Mouse (Mus musculus): ENCODE results near the gene Rpl12. TPM values are rescaled to one million over a fixed set of nuclear protein-coding genes. Genes with fewer than 3 reads are reported as not detected.

The Rpl12 gene
- 84.6 and 94.8 TPM in 2 replicates for total RNA-seq (2023)

GRCm38 (mm10) chr2:32961192-32961995 lies at the start of gene Rpl12, which contains the start of gene Lrsam1:
Gene Rpl12 (plus strand): TSS chr2:32961559.
Gene Lrsam1 (minus strand): TSS chr2:32961614.

DNA sequence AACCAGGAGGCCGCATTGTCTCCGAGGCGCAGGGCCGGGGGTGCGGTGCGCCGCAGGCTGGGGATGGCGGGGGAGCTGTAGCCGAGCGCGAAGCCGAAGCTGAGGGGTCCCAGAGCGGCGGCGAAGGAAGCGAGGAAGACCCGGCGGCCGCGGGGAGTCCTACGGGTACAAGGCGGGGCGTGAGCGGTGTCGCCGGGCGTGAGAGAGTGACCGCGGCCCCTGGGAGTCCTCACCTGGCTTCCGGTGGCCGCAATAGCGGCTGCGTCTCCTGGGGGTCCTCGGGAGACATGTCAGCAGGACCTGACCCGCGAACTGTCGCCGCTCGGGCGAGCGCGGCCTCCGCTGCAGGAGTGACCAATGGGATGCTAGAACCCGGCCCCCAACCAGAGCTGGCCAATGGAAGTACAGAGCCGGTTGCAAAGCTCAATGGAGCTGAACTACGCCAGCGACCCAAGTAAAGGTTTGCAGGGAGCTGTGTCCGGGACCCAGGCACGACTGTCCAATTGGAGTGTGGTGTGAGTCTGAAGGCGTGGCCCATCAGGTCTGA lies 20.4 kb downstream of the Rpl12 start, which contains the start of gene Slc2a8:
Gene Slc2a8 (minus strand): TSS at position 359 of the 547 bp plus-strand sequence.

Other genes starting within 250 kb of the Rpl12 start
- 186 and 243 TPM in 2 replicates for gene Cdk9, start 248.5 kb upstream of the Rpl12 start, total RNA-seq (2023)
- 306 and 450 TPM in 2 replicates for gene Sh2d3c, start 240.5 kb upstream of the Rpl12 start, total RNA-seq (2023)
- gene 6330409D20Rik, start 220.5 kb upstream of the Rpl12 start, total RNA-seq (2023) = not detected in 2 replicates
- gene Tor2a, start 204.3 kb upstream of the Rpl12 start, total RNA-seq (2023) = 15.4 and 20.8 TPM in 2 replicates
- gene Ttc16, start 185.9 kb upstream of the Rpl12 start, total RNA-seq (2023) = not detected in 2 replicates
- 0.69 and 1.9 TPM in 2 replicates for gene Ptrh1, start 185.8 kb upstream of the Rpl12 start, total RNA-seq (2023)
- not detected in 2 replicates for gene Cfap157, start 177.1 kb upstream of the Rpl12 start, total RNA-seq (2023)
- gene Stxbp1, start 114.3 kb upstream of the Rpl12 start, total RNA-seq (2023) = 0.27 and 0.38 TPM in 2 replicates
- 29.3 and 49.7 TPM in 2 replicates for gene Fam129b, start 85.4 kb upstream of the Rpl12 start, total RNA-seq (2023)
- gene Lrsam1, start 55 bp downstream of the Rpl12 start, total RNA-seq (2023) = 46.4 and 75.7 TPM in 2 replicates
- 1.9 and 3.1 TPM in 2 replicates for gene Slc2a8, start 20.5 kb downstream of the Rpl12 start, total RNA-seq (2023)
- 0.64 and 0.92 TPM in 2 replicates for gene Garnl3, start 170.1 kb downstream of the Rpl12 start, total RNA-seq (2023)

Measured in neutrophil, adult 65 days (primary cell).